In genomic region chr17:78202221-78202620, GRCm38 (mm10) we compare ENCODE assay signal across 8 mouse cellular contexts. TPM values are rescaled to one million over a fixed set of nuclear protein-coding genes. Genes with fewer than 3 reads are reported as not detected.
DNase-seq lines count a peak whose midpoint lies in the region; ATAC-seq and TF ChIP-seq lines count a peak whose summit lies in the region.

No protein-coding gene starts in this region.

- peak overlapping the region; percentile 47 for H3K4me3 ChIP-seq in layer of hippocampus, adult 2 months
- H3K4me3 ChIP-seq in embryonic facial prominence, embryonic 14.5 days (ENCODE audit: low read depth, low read length): peak overlapping the region; percentile 90
- H3K4me3 ChIP-seq in intestine, embryonic 15.5 days (replicated peaks): peak overlapping the region; percentile 92
- H3K4me3 ChIP-seq in neural tube, embryonic 13.5 days: peak overlapping the region; percentile 92

- H3K4me1 ChIP-seq in embryonic facial prominence, embryonic 14.5 days (ENCODE audit: control insufficient read depth, insufficient read depth, low read length): peaks cover 37% of the 10 kb centered on the region
- peaks cover 30% of the 10 kb centered on the region for H3K4me1 ChIP-seq in intestine, embryonic 15.5 days (replicated peaks)
- H3K4me1 ChIP-seq in neural tube, embryonic 13.5 days (replicated peaks): peaks cover 72% of the 10 kb centered on the region

- H3K9me3 ChIP-seq in embryonic facial prominence, embryonic 14.5 days (ENCODE audit: control insufficient read depth, low read length): no peaks in the 10 kb centered on the region
- no peaks in the 10 kb centered on the region for H3K9me3 ChIP-seq in intestine, embryonic 15.5 days
- H3K9me3 ChIP-seq in neural tube, embryonic 13.5 days: no peaks in the 10 kb centered on the region

- no peaks in the 10 kb centered on the region for H3K27me3 ChIP-seq in embryonic facial prominence, embryonic 14.5 days (replicated peaks; ENCODE audit: control insufficient read depth, insufficient read depth, low read length)
- 0 out of 2 replicates have a peak, but pooled peaks cover 2% of the 10 kb centered on the region for H3K27me3 ChIP-seq in intestine, embryonic 15.5 days (replicated peaks)
- H3K27me3 ChIP-seq in neural tube, embryonic 13.5 days: peaks cover 4% of the 10 kb centered on the region; the same call in 1 of the 2 replicates

- DNase-seq in layer of hippocampus, adult 2 months (ENCODE audit: low spot score in 2 of 2): no peak
- no peak for DNase-seq in layer of hippocampus, postnatal 14 days (ENCODE audit: low spot score in 2 of 2)
- DNase-seq in embryonic facial prominence, embryonic 14.5 days (ENCODE audit: low spot score): no peak
- DNase-seq in right cerebral cortex, postnatal 25 days: no peak
- no peak for DNase-seq in spleen, postnatal 36 days (ENCODE audit: low spot score in 2 of 2)

- no peak overlapping the region for H3K27ac ChIP-seq in layer of hippocampus, adult 2 months
- H3K27ac ChIP-seq in embryonic facial prominence, embryonic 14.5 days (replicated peaks; ENCODE audit: low read depth, low read length): no peak overlapping the region
- no peak overlapping the region for H3K27ac ChIP-seq in intestine, embryonic 15.5 days
- peak overlapping the region; percentile 95 for H3K27ac ChIP-seq in neural tube, embryonic 13.5 days (replicated peaks)

- peak; percentile 55 for TF ChIP-seq CTCF in layer of hippocampus, adult 2 months (conservative IDR thresholded peaks at IDR 0.05)

- no peaks in the 10 kb centered on the region for H3K36me3 ChIP-seq in embryonic facial prominence, embryonic 14.5 days (ENCODE audit: control insufficient read depth, insufficient read depth, low read length)
- H3K36me3 ChIP-seq in intestine, embryonic 15.5 days: no peaks in the 10 kb centered on the region
- no peaks in the 10 kb centered on the region for H3K36me3 ChIP-seq in neural tube, embryonic 13.5 days

- no peak for ATAC-seq in embryonic facial prominence, embryonic 14.5 days (ENCODE audit: low read depth)
- ATAC-seq in intestine, embryonic 15.5 days: no peak
- ATAC-seq in neural tube, embryonic 13.5 days (ENCODE audit: low read depth): no peak
- ATAC-seq in granulocyte monocyte progenitor cell, adult 5-6 weeks (replicated peaks; ENCODE audit: poor library complexity, severe bottlenecking): no peak

- peak overlapping the region; percentile 87 for H3K9ac ChIP-seq in embryonic facial prominence, embryonic 14.5 days (ENCODE audit: low read depth, low read length)
- no peak overlapping the region for H3K9ac ChIP-seq in intestine, embryonic 15.5 days
- peak overlapping the region; percentile 91 for H3K9ac ChIP-seq in neural tube, embryonic 13.5 days

- 3% methylated on average over 5 of the region's 5 CpGs for WGBS in embryonic facial prominence, embryonic 14.5 days
- 11% methylated on average over 5 of the region's 5 CpGs for WGBS in intestine, embryonic 15.5 days
- 5% methylated on average over 5 of the region's 5 CpGs for WGBS in neural tube, embryonic 13.5 days

- H3K4me2 ChIP-seq in embryonic facial prominence, embryonic 14.5 days (ENCODE audit: low read depth, low read length): peak overlapping the region; percentile 98
- peak overlapping the region; percentile 84 for H3K4me2 ChIP-seq in intestine, embryonic 15.5 days (replicated peaks)
- peak overlapping the region; percentile 95 for H3K4me2 ChIP-seq in neural tube, embryonic 13.5 days

RNA-seq across cellular contexts. Expression of gene Crim1, which starts 2.2 kb away (rescaled TPM):
- total RNA-seq in layer of hippocampus, adult 2 months (2021): 100 to 1,000 TPM; 138 to 153 TPM
- total RNA-seq in layer of hippocampus, postnatal 14 days (2021): 100 to 1,000 TPM; 101 to 103 TPM
- polyA plus RNA-seq in embryonic facial prominence, embryonic 14.5 days (2014; fragmentation: Nextera tagmentation; extraction: Ambion mirVana): 6.3 and 7.2 TPM in 2 replicates
- 5.8 and 5.9 TPM in 2 replicates for polyA plus RNA-seq in intestine, embryonic 15.5 days (2015; fragmentation: Nextera tagmentation; extraction: Ambion mirVana)
- polyA plus RNA-seq in neural tube, embryonic 13.5 days (2015; fragmentation: Nextera tagmentation; extraction: Ambion mirVana): 12.4 and 13.1 TPM in 2 replicates
- total RNA-seq in granulocyte monocyte progenitor cell, adult 5-6 weeks (2014; fragmentation: Nextera tagmentation): 1.7 and 2.2 TPM in 2 replicates
- total RNA-seq in granulocyte monocyte progenitor cell, adult 5-6 weeks (2017): 0.67 and 1.4 TPM in 2 replicates

Comparison
In these comparisons a context has a peak if more than half of its experiments do, and no peak if none do; other contexts are left out.
1. RNA of gene Crim1, which starts 2.2 kb away (total RNA-seq): 138 to 153 TPM in layer of hippocampus, adult 2 months and 101 to 103 TPM in layer of hippocampus, postnatal 14 days; 0.67 to 2.2 TPM in granulocyte monocyte progenitor cell, adult 5-6 weeks; every median in the first group is over 10 times any median in the second.
2. Peak in every context shown above with its lines, with median percentiles within 50 percentile points of each other: H3K4me3 ChIP-seq and H3K4me2 ChIP-seq.